Mouse (Mus musculus) spleen, adult 2 months (tissue): ENCODE results near the gene Pnn. TPM values are rescaled to one million over a fixed set of nuclear protein-coding genes. Genes with fewer than 3 reads are reported as not detected.

Source experiments
- DNase-seq, 2 experiments: peaks; one replicate each; pipeline versions ENCODE4 v3.0.0 to v3.0.0-alpha.2; 2012 to 2021; ENCODE audit warnings: low spot score in 2 of 2, low read depth in 1 of 2
- H3K27ac ChIP-seq: fragments of 200-500 bp; 2 replicates; pipeline ENCODE4 v1.5.1; 2012; ENCODE audit warnings: low read length, inconsistent platforms; ENCODE audit not compliant: insufficient read depth
- H3K27me3 ChIP-seq: fragments of 200-500 bp; 2 replicates; pipeline ENCODE4 v1.6.1; 2012; ENCODE audit warnings: mild to moderate bottlenecking, moderate library complexity, low read length, inconsistent platforms; ENCODE audit not compliant: control insufficient read depth, insufficient read depth
- H3K36me3 ChIP-seq: fragments of 200-500 bp; 2 replicates; pipeline ENCODE4 v1.6.1; 2012; ENCODE audit warnings: mild to moderate bottlenecking, low read length, inconsistent platforms; ENCODE audit not compliant: control insufficient read depth, insufficient read depth
- H3K4me1 ChIP-seq: fragments of 200-500 bp; 2 replicates; pipeline ENCODE4 v1.6.1; 2011; ENCODE audit warnings: inconsistent platforms; ENCODE audit not compliant: control insufficient read depth, insufficient read depth, insufficient read length
- H3K4me3 ChIP-seq: fragments of 200-500 bp; 2 replicates; pipeline ENCODE4 v1.5.1; 2011; ENCODE audit warnings: mild to moderate bottlenecking, inconsistent platforms; ENCODE audit not compliant: insufficient read depth, insufficient read length; ENCODE audit errors: extremely low read depth
- CTCF ChIP-seq: fragments of 200-500 bp; IDR thresholded peaks from 2 replicates; pipeline ENCODE4 v1.5.1; 2011; ENCODE audit warnings: mild to moderate bottlenecking, inconsistent platforms; ENCODE audit not compliant: insufficient read depth, insufficient read length, insufficient replicate concordance; ENCODE audit errors: extremely low read depth
- POLR2A ChIP-seq: fragments of 200-500 bp; IDR thresholded peaks from 2 replicates; pipeline ENCODE4 v1.6.1; 2011; ENCODE audit warnings: low read depth, low read length, inconsistent platforms
- whole genome bisulfite sequencing: fragments of 180-500 bp; shearing (Covaris S2); methylation state at CpG from one replicate; pipeline ENCODE4 v1.1.7; 2018; 5-methylcytosine and 5-hydroxymethylcytosine counted together
- polyA plus RNA-seq: library from polyadenylated mRNA; depleted of rRNA; stranded (reverse); fragments of >200 nt; gene quantifications from 2 replicates; pipeline ENCODE4 v1.2.3, GENCODE M21; 2012; rRNA removed

The Pnn gene
- polyA plus RNA-seq, 1 experiment = 15.4 TPM

DNA sequence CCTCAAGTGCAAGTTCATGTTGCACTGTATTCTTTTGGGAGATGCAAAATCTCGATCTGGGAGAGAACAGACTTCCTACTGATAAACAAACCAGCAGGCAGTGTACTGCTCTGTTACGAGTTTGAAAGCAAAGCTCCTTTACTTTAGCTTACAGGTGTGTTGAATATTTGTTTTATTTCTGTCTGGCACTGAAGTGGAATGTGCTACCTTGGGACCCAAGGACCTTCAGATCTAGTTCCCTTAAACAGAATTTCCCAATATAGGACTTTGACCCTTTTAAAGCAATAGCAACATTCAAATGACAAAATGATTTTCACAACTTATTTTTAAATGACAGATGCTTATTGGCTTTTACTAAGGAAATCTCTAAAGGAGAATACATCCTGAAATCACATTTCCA is 26.9 kb downstream of the Pnn start:
- Histone ChIP-seq H3K36me3 (no peaks in the 10 kb centered on the region), H3K27ac (no peak overlapping the region), H3K4me3 (no peak overlapping the region), H3K27me3 (no peaks in the 10 kb centered on the region), H3K4me1 (no peaks in the 10 kb centered on the region)
- no peak for TF ChIP-seq POLR2A
- no peak for TF ChIP-seq CTCF
- WGBS = 64% methylated on average over 2 of the region's 2 CpGs
- DNase-seq = no peak

DNA sequence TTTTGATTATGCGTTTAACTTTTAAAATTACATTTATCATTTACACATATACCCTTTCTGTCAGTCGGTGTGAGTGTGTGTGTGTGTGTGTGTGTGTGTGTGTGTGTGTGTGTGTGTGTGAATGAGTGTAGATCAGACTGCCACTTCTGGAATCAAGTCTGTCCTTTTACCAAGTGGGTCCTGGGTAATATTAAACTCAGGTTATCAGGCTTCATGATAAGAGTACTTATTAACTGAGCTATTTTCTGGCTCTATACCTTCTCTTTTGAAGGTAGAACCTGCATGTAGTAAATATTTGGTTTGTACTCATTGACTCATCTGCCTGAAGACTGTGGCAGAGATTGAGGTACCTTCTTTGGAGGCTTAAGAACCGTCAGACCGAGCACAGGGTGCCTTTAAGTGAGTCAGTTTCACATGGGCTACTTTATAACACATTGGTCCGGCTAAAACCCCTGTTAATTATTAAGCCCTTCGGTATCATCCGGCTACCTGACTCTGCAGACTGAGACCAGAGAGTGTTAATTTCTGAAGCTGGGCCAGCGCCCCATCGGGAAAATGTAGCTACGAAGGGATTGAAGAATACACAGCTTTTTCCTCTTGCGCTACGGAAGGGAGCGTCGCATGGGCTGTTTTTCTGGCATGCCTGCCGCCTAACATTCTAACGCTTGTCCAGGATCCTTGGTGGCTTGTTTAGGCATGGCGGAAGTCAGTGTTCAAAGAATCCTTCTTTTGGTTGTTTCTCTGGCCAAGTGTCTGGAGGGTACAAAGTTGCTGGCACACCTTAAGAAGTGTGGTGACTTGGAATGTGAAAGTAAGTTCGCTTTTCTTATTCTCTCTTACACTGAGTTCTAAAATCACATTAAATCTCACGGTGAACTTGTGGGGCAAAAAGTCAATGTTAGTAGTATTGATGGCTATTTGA is 28.7 kb downstream of the Pnn start, which contains the start of gene Mia2:
Gene Mia2, plus strand, starts transcription at position 696 of the 922 bp plus-strand sequence.
- no peak within 1 kb of the TSS for H3K4me3 ChIP-seq
- no peak within 1 kb of the TSS for H3K27ac ChIP-seq
- DNase-seq = no peak

DNA sequence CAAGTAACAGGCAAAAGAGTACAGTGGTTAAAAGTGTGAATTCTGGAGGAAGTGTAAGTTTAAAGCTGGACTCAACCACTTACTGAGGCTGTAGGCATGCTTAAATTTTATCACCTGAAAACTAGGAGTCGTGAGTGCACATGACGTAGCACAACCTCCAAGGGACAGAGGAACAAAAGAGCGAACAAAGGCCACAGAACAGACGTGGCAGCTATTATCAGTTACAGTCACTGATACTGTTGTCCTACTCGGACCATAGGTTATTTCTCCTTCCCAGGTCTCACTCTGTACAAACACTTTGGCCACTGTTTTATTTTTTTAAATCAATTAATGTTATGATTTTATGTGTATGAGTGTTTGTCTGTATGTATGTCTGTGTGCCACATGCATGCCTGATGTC is 38.1 kb downstream of the Pnn start:
- Histone ChIP-seq H3K4me1 (no peaks in the 10 kb centered on the region), H3K36me3 (no peaks in the 10 kb centered on the region), H3K27me3 (no peaks in the 10 kb centered on the region), H3K27ac (no peak overlapping the region), H3K4me3 (no peak overlapping the region)
- TF ChIP-seq CTCF (no peak), POLR2A (no peak)
- DNase-seq = no peak
- WGBS = 86% methylated on average over 5 of the region's 5 CpGs

More for the DNA sequence above, 28.7 kb downstream of the Pnn start, which contains the start of gene Mia2:
- no peaks in the 10 kb centered on the region for H3K36me3 ChIP-seq
- no peak for TF ChIP-seq CTCF
- no peak for TF ChIP-seq POLR2A
- WGBS = 93% methylated on average over 19 of the region's 19 CpGs
- H3K4me1 ChIP-seq = no peaks in the 10 kb centered on the region
- H3K27me3 ChIP-seq = no peaks in the 10 kb centered on the region

DNA sequence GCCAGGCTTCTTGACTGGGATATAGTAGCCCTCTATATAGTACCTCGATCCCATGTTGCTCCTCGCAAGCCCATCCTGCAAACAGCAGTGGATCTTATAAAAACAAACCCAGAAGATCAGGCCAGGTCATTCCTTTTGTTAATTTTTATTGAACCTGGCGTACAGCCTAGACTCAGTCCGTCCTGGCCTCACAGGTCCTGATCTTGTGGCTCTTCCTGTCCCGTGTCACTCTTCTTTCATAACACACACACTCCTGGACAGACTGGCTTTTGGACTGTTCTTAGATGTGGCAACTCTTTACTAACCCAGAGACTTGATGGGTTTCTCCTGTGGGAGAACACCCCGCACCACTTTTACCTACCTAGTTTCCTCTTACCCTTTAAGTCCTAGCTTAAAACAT is 39.2 kb downstream of the Pnn start:
- no peak for TF ChIP-seq POLR2A
- TF ChIP-seq CTCF = no peak
- H3K4me1 ChIP-seq = no peaks in the 10 kb centered on the region
- WGBS = 91% methylated on average over 6 of the region's 6 CpGs
- H3K27me3 ChIP-seq = no peaks in the 10 kb centered on the region
- no peak overlapping the region for H3K4me3 ChIP-seq
- DNase-seq = no peak
- no peaks in the 10 kb centered on the region for H3K36me3 ChIP-seq
- no peak overlapping the region for H3K27ac ChIP-seq

DNA sequence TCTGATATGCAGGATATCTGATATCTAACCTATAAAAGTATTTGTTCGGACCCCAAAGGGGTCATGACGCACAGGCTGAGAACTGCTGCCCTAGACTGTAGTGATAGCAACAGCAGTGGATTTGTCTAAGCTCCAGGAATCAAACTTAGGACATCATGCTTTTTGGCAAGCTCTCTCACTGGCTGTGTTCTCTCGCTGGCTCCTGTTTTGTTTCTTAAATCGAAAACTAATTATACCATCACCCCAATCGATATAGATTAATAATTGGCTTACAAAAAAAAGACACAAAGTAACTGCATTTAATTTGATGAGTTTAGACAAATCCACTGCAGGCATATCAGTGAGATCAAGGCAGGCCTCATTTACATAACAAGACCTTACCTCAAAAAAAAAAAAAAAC is 39.8 kb downstream of the Pnn start:
- H3K27me3 ChIP-seq = no peaks in the 10 kb centered on the region
- no peak overlapping the region for H3K27ac ChIP-seq
- no peaks in the 10 kb centered on the region for H3K36me3 ChIP-seq
- no peaks in the 10 kb centered on the region for H3K4me1 ChIP-seq
- no peak overlapping the region for H3K4me3 ChIP-seq
- 92% methylated on average over 5 of the region's 5 CpGs for WGBS
- TF ChIP-seq CTCF (no peak), POLR2A (no peak)
- no peak for DNase-seq

DNA sequence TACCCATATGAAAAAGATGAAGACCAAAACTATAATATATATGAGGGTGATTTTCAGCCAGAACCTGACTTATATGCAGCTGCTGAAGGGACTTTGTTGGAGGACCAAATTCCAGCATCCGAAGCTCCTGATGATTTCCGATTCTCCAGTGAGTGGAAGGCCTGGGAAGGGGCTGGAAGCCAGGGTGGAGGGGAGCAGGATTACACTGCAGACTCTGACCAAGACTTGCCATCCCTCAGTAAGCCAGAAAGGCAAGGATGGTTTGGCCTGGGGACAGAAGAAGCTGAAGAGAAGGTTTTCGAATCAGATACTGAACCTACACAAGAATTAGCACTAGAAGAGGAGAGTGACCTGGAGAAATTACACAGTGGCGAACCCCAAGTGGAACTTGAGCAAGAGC is 41.2 kb downstream of the Pnn start:
- no peak for DNase-seq
- TF ChIP-seq POLR2A = no peak
- TF ChIP-seq CTCF = no peak
- Histone ChIP-seq H3K36me3 (no peaks in the 10 kb centered on the region), H3K4me1 (no peaks in the 10 kb centered on the region), H3K27me3 (no peaks in the 10 kb centered on the region), H3K4me3 (no peak overlapping the region), H3K27ac (no peak overlapping the region)
- 87% methylated on average over 4 of the region's 4 CpGs for WGBS

DNA sequence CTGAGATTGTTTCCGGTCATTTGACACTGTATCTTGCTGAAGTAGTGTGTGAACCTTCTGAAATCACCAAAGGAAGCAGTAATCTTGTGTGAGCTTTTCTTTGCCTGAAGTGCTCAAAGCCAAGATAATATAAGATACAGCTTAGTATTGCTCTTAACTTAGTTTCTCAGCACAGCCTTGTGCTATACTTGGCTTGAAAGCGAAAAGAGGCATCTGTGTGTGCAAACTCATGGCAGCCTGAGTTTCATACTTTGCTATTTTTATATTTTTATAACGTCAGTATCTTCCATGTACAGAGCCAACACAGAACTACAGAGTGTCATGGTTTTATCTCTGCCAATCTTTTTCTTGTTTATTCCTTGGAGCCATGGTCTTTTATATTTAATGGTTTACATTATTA is 50.5 kb downstream of the Pnn start:
- Histone ChIP-seq H3K4me1 (no peaks in the 10 kb centered on the region), H3K27ac (no peak overlapping the region), H3K36me3 (no peaks in the 10 kb centered on the region), H3K27me3 (no peaks in the 10 kb centered on the region), H3K4me3 (no peak overlapping the region)
- TF ChIP-seq POLR2A = no peak
- TF ChIP-seq CTCF = no peak
- no peak for DNase-seq
- 83% methylated on average over 3 of the region's 3 CpGs for WGBS

Other genes starting within 250 kb of the Pnn start
- 3.9 and 4.5 TPM in 2 replicates for gene Sec23a, start 54.9 kb upstream of the Pnn start, polyA plus RNA-seq
- 2.5 and 3.0 TPM in 2 replicates for gene Gemin2, start 53.5 kb upstream of the Pnn start, polyA plus RNA-seq
- gene Trappc6b, start 5.4 kb upstream of the Pnn start, polyA plus RNA-seq = 62.8 and 68.8 TPM in 2 replicates
- 16.5 and 18.9 TPM in 2 replicates for gene Mia2, start 28.9 kb downstream of the Pnn start, polyA plus RNA-seq
- gene Fbxo33, start 152.8 kb downstream of the Pnn start, polyA plus RNA-seq = 6.5 and 6.9 TPM in 2 replicates